Mouse (Mus musculus) G1E (cell line): ENCODE data around the gene Gpc6.

Experiments used
- CTCF ChIP-seq: IDR thresholded peaks from 2 replicates; pipeline ENCODE4 v1.5.1; 2012; ENCODE audit warnings: low read depth, low read length, inconsistent platforms, mixed read lengths
- GATA1 ChIP-seq: IDR thresholded peaks from 2 replicates; pipeline ENCODE4 v1.6.1; 2012; ENCODE audit warnings: borderline replicate concordance, low read length, inconsistent platforms, mixed read lengths
- GATA2 ChIP-seq: IDR thresholded peaks from 2 replicates; pipeline ENCODE4 v1.6.1; 2012; ENCODE audit warnings: low read depth, low read length, inconsistent platforms, borderline replicate concordance
- TAL1 ChIP-seq: conservative IDR thresholded peaks from 2 replicates; pipeline ENCODE4 v1.6.1; 2012; ENCODE audit warnings: low read depth, low read length, inconsistent platforms, mixed read lengths

DNA sequence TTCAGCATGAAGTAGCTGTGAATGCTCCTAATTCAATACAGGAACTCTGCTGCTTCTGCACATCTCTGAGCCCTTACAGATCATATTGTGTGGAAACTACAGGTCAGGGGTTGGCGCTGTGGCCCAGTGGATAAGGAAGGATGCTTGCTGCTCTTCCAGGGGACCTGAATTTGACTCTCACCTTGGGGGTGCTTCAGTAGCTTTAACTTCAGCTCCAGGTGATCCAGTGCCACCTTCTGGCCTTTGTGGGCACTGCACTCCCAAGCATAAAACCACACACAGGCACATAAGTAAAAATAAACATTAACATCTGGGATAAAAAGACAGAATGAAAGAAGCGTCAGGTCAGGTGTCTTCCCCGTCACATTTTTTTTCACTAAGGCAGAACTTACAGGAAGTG, 957.1 kb downstream of the Gpc6 start:
- TF ChIP-seq CTCF (no peak), GATA2 (no peak), GATA1 (no peak), TAL1 (no peak)
